Mouse (Mus musculus) liver, embryonic 11.5 days (tissue): ENCODE measurements at regions not wholly inside any gene's neighbourhood (a gene's known extent, or its start where the extent isn't known, plus 50 kb on each side); places are given as distances from the start of the nearest gene placed in this dataset.

Experiments used
- ATAC-seq: fragments of 200-750 bp; cut with Nextera tagmentation; replicated peaks from 2 replicates; pipeline ENCODE4 v1.8.0; 2017; ENCODE audit warnings: moderate number of reproducible peaks, mild to moderate bottlenecking, moderate TSS enrichment, moderate library complexity; ENCODE audit not compliant: low FRiP score
- DNase-seq: peaks from one replicate; pipeline ENCODE4 v3.0.0-alpha.2; 2017; ENCODE audit warnings: low spot score
- H3K27ac ChIP-seq: fragments of 300-500 bp; sonication (generic); 2 replicates; pipeline ENCODE4 v1.5.1; 2014; ENCODE audit warnings: mild to moderate bottlenecking, low read depth, low read length, control low read depth
- H3K27me3 ChIP-seq: fragments of 300-500 bp; sonication (generic); replicated peaks from 2 replicates; pipeline ENCODE4 v1.6.1; 2014; ENCODE audit warnings: low read length, mixed read lengths; ENCODE audit not compliant: control insufficient read depth, insufficient read depth
- H3K36me3 ChIP-seq: fragments of 300-500 bp; sonication (generic); 2 replicates; pipeline ENCODE4 v1.6.1; 2014; ENCODE audit warnings: mild to moderate bottlenecking, low read length, moderate library complexity, mixed read lengths; ENCODE audit not compliant: control insufficient read depth, insufficient read depth
- H3K4me1 ChIP-seq: fragments of 300-500 bp; sonication (generic); replicated peaks from 2 replicates; pipeline ENCODE4 v1.6.1; 2014; ENCODE audit warnings: low read length, mixed read lengths; ENCODE audit not compliant: control insufficient read depth, insufficient read depth
- H3K4me2 ChIP-seq: fragments of 300-500 bp; sonication (generic); 2 replicates; pipeline ENCODE4 v1.6.1; 2014; ENCODE audit warnings: mild to moderate bottlenecking, control low read depth, moderate library complexity
- H3K4me3 ChIP-seq: fragments of 300-500 bp; sonication (generic); 2 replicates; pipeline ENCODE4 v1.5.1; 2014; ENCODE audit warnings: low read depth, low read length, control low read depth
- H3K9ac ChIP-seq: fragments of 300-500 bp; sonication (generic); 2 replicates; pipeline ENCODE4 v1.6.1; 2014; ENCODE audit warnings: low read depth, low read length, control low read depth
- H3K9me3 ChIP-seq: fragments of 300-500 bp; sonication (generic); 2 replicates; pipeline ENCODE4 v1.6.1; 2016; ENCODE audit warnings: low read length, inconsistent platforms, mixed read lengths; ENCODE audit not compliant: control insufficient read depth
- WGBS: fragments of 180-500 bp; shearing (Covaris S2); extraction: QIAGEN DNeasy Blood & Tissue Kit; methylation state at CpG from one replicate; pipeline ENCODE4 v1.1.7; 2014; 5-methylcytosine and 5-hydroxymethylcytosine counted together

GRCm38 (mm10) chr12:112422177-112422576 lies 67.1 kb upstream of the A530016L24Rik start:
- Histone ChIP-seq H3K9ac (no peak overlapping the region), H3K36me3 (no peaks in the 10 kb centered on the region), H3K4me3 (no peak overlapping the region), H3K27ac (no peak overlapping the region), H3K27me3 (no peaks in the 10 kb centered on the region), H3K4me2 (no peak overlapping the region), H3K9me3 (no peaks in the 10 kb centered on the region), H3K4me1 (no peaks in the 10 kb centered on the region)
- no peak for DNase-seq
- ATAC-seq, result no peak
- 88% methylated on average over 9 of the region's 9 CpGs for WGBS

GRCm38 (mm10) chr12:112424150-112424549 lies 65.1 kb upstream of the A530016L24Rik start:
- H3K36me3 ChIP-seq, result no peaks in the 10 kb centered on the region
- no peak overlapping the region for H3K27ac ChIP-seq
- no peak overlapping the region for H3K9ac ChIP-seq
- no peaks in the 10 kb centered on the region; the same call in 1 of the 2 replicates for H3K4me1 ChIP-seq
- H3K9me3 ChIP-seq, result no peaks in the 10 kb centered on the region
- ATAC-seq, result no peak
- no peak for DNase-seq
- WGBS, result 80% methylated on average over 6 of the region's 6 CpGs
- H3K4me3 ChIP-seq, result no peak overlapping the region
- no peak overlapping the region for H3K4me2 ChIP-seq
- no peaks in the 10 kb centered on the region for H3K27me3 ChIP-seq

- Histone ChIP-seq H3K4me1 (no peaks in the 10 kb centered on the region; the same call in 1 of the 2 replicates), H3K9ac (no peak overlapping the region), H3K4me3 (no peak overlapping the region), H3K27me3 (no peaks in the 10 kb centered on the region), H3K9me3 (no peaks in the 10 kb centered on the region), H3K36me3 (no peaks in the 10 kb centered on the region), H3K4me2 (no peak overlapping the region), H3K27ac (no peak overlapping the region)
- 82% methylated on average over 9 of the region's 9 CpGs for WGBS
- no peak for DNase-seq
- no peak for ATAC-seq
Observed at GRCm38 (mm10) chr12:112426681-112427080, 62.6 kb upstream of the A530016L24Rik start.

DNA sequence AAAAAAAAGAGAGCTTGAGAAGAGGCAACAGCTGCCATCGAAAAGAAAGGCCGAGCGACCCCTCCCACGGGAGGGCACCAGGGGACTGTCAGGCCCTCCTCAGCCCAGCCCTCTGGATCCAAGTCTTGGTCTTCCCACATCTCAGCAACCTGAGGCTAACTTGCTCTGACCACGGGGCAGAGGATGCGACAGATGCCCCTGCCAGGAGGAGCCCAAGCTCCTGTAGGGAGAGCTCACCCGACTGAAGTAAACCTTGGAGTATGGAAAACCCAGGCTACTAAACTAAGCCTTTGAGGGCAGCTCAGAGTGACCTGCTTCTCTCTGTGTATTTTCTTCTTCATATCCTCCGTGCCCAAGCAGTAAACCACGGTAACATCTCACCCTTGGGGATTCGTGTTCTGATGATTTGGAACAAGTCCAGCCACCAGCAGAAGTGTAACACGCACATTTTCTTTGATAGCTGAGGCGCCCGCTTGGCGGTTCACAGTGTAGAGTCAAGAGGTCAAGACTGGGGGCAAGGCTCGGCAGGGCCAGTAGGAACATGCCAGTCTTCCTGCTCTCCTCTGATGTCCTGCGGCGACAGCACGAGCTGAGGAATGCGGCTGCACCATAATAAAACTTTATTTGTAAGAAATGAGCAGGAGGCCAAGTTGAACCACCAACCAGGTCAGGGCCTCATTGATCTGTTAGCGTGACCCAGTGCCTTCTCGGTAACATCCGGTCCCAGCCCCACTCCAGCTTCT lies 59.0 kb upstream of the A530016L24Rik start:
- no peak overlapping the region for H3K4me2 ChIP-seq
- no peak overlapping the region for H3K4me3 ChIP-seq
- DNase-seq (no peak), ATAC-seq (no peak)
- no peak overlapping the region for H3K27ac ChIP-seq
- WGBS, result 75% methylated on average over 22 of the region's 22 CpGs
- H3K36me3 ChIP-seq, result no peaks in the 10 kb centered on the region
- H3K9me3 ChIP-seq, result no peaks in the 10 kb centered on the region
- no peak overlapping the region for H3K9ac ChIP-seq
- no peaks in the 10 kb centered on the region; the same call in 1 of the 2 replicates for H3K4me1 ChIP-seq
- no peaks in the 10 kb centered on the region for H3K27me3 ChIP-seq

DNA sequence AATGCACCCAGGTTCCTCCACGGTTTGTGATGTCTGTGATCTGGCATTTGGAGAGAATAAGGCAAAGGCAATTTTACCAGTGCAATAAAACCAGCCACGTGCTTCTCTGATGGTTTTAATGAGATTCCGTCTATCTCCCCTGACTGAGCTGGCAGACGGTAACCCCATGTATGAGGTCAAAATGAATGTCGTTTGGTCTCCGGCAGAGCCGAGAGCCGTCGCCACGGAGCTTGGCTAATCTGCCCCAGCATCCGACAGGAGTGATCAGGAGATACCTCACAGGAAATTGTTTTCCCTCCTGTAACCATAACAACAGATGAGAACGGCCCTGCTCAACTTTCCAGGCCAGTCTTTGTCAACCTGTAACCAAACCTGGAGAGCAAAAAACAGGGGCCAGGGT lies 55.9 kb upstream of the A530016L24Rik start:
- Histone ChIP-seq H3K4me3 (no peak overlapping the region), H3K27me3 (no peaks in the 10 kb centered on the region), H3K4me2 (no peak overlapping the region), H3K9ac (no peak overlapping the region), H3K27ac (no peak overlapping the region), H3K36me3 (no peaks in the 10 kb centered on the region), H3K9me3 (no peaks in the 10 kb centered on the region), H3K4me1 (no peaks in the 10 kb centered on the region; the same call in 1 of the 2 replicates)
- DNase-seq (no peak), ATAC-seq (no peak)
- 30% methylated on average over 12 of the region's 12 CpGs for WGBS

- H3K9me3 ChIP-seq, result no peaks in the 10 kb centered on the region
- no peaks in the 10 kb centered on the region for H3K36me3 ChIP-seq
- no peak overlapping the region for H3K9ac ChIP-seq
- DNase-seq, result no peak
- no peak overlapping the region for H3K4me3 ChIP-seq
- no peak overlapping the region for H3K4me2 ChIP-seq
- H3K27me3 ChIP-seq, result no peaks in the 10 kb centered on the region
- no peak overlapping the region for H3K27ac ChIP-seq
- ATAC-seq, result no peak
- WGBS, result 58% methylated on average over 3 of the region's 3 CpGs
- no peaks in the 10 kb centered on the region; the same call in 1 of the 2 replicates for H3K4me1 ChIP-seq
Observed at GRCm38 (mm10) chr12:112434673-112435294, 54.5 kb upstream of the A530016L24Rik start.

GRCm38 (mm10) chr12:112435295-112436110 lies 53.7 kb upstream of the A530016L24Rik start:
- H3K27me3 ChIP-seq, result no peaks in the 10 kb centered on the region
- H3K27ac ChIP-seq, result no peak overlapping the region
- no peaks in the 10 kb centered on the region for H3K9me3 ChIP-seq
- H3K36me3 ChIP-seq, result no peaks in the 10 kb centered on the region
- no peak overlapping the region for H3K4me2 ChIP-seq
- no peak for ATAC-seq
- DNase-seq, result no peak
- H3K4me1 ChIP-seq, result no peaks in the 10 kb centered on the region; the same call in 1 of the 2 replicates
- H3K4me3 ChIP-seq, result no peak overlapping the region
- 66% methylated on average over 21 of the region's 21 CpGs for WGBS
- H3K9ac ChIP-seq, result no peak overlapping the region

- Histone ChIP-seq H3K27ac (no peak overlapping the region), H3K4me2 (no peak overlapping the region), H3K9me3 (no peaks in the 10 kb centered on the region), H3K4me1 (no peaks in the 10 kb centered on the region), H3K27me3 (no peaks in the 10 kb centered on the region), H3K36me3 (no peaks in the 10 kb centered on the region), H3K9ac (no peak overlapping the region), H3K4me3 (no peak overlapping the region)
- DNase-seq, result no peak
- 62% methylated on average over 3 of the region's 3 CpGs for WGBS
- no peak for ATAC-seq
Observed at GRCm38 (mm10) chr12:112437046-112437445, 52.2 kb upstream of the A530016L24Rik start.
